Mouse (Mus musculus): Measurements from ENCODE around the gene Zbtb3. TPM values are rescaled to one million over a fixed set of nuclear protein-coding genes. Genes with fewer than 3 reads are reported as not detected.

Zbtb3 gene
- polyA plus RNA-seq, 1 experiment from 2014 or later, result 2.3 TPM

- H3K27ac ChIP-seq (replicated peaks), result no peak overlapping the region
- DNase-seq (ENCODE audit: low spot score) (no peak), ATAC-seq (ENCODE audit: low FRiP score, low TSS enrichment) (no peak)
- H3K4me1 ChIP-seq (replicated peaks; ENCODE audit: control insufficient read depth, insufficient read depth), result no peaks in the 10 kb centered on the region
- WGBS, result 88% methylated on average over 2 of the region's 2 CpGs
- TF ChIP-seq EP300 (optimal IDR thresholded peaks at IDR 0.05) (no peak), CTCF (IDR thresholded peaks at IDR 0.05; ENCODE audit: low read depth) (peak; percentile 51)
- no peaks in the 10 kb centered on the region for H3K9me3 ChIP-seq (ENCODE audit: control insufficient read depth, low read length)
- no peaks in the 10 kb centered on the region for H3K27me3 ChIP-seq (ENCODE audit: control insufficient read depth, insufficient read depth, low read length)
- no peak overlapping the region for H3K4me2 ChIP-seq (replicated peaks; ENCODE audit: low read depth)
- H3K9ac ChIP-seq (ENCODE audit: low read length), result no peak overlapping the region
- no peak overlapping the region for H3K4me3 ChIP-seq (ENCODE audit: low read depth, low read length)
- peaks cover 22% of the 10 kb centered on the region for H3K36me3 ChIP-seq (ENCODE audit: control insufficient read depth, insufficient read depth, low read length)
These were observed 41.6 kb upstream of the Zbtb3 start for GRCm38 (mm10) chr19:8760757-8761156.

GRCm38 (mm10) chr19:8763276-8763675 is 39.1 kb upstream of the Zbtb3 start:
- WGBS, result 90% methylated on average over 4 of the region's 4 CpGs
- no peak for DNase-seq (ENCODE audit: low spot score)

GRCm38 (mm10) chr19:8765562-8765961 is 36.8 kb upstream of the Zbtb3 start:
- ATAC-seq (ENCODE audit: low FRiP score, low TSS enrichment), result no peak
- Histone ChIP-seq H3K4me3 (ENCODE audit: low read depth, low read length) (no peak overlapping the region), H3K27me3 (ENCODE audit: control insufficient read depth, insufficient read depth, low read length) (no peaks in the 10 kb centered on the region), H3K4me1 (replicated peaks; ENCODE audit: control insufficient read depth, insufficient read depth) (no peaks in the 10 kb centered on the region), H3K27ac (replicated peaks) (no peak overlapping the region), H3K4me2 (replicated peaks; ENCODE audit: low read depth) (no peak overlapping the region), H3K9ac (ENCODE audit: low read length) (no peak overlapping the region), H3K36me3 (ENCODE audit: control insufficient read depth, insufficient read depth, low read length) (peaks cover 34% of the 10 kb centered on the region), H3K9me3 (ENCODE audit: control insufficient read depth, low read length) (no peaks in the 10 kb centered on the region)
- WGBS, result 96% methylated on average over 9 of the region's 9 CpGs
- TF ChIP-seq EP300 (optimal IDR thresholded peaks at IDR 0.05) (no peak), CTCF (IDR thresholded peaks at IDR 0.05; ENCODE audit: low read depth) (no peak)
- DNase-seq (ENCODE audit: low spot score), result no peak

More at GRCm38 (mm10) chr19:8763276-8763675, 39.1 kb upstream of the Zbtb3 start:
- Histone ChIP-seq H3K9ac (ENCODE audit: low read length) (no peak overlapping the region), H3K36me3 (ENCODE audit: control insufficient read depth, insufficient read depth, low read length) (peaks cover 31% of the 10 kb centered on the region), H3K4me2 (replicated peaks; ENCODE audit: low read depth) (no peak overlapping the region), H3K4me1 (replicated peaks; ENCODE audit: control insufficient read depth, insufficient read depth) (no peaks in the 10 kb centered on the region), H3K9me3 (ENCODE audit: control insufficient read depth, low read length) (no peaks in the 10 kb centered on the region), H3K27ac (replicated peaks) (no peak overlapping the region), H3K27me3 (ENCODE audit: control insufficient read depth, insufficient read depth, low read length) (no peaks in the 10 kb centered on the region), H3K4me3 (ENCODE audit: low read depth, low read length) (no peak overlapping the region)
- TF ChIP-seq CTCF (IDR thresholded peaks at IDR 0.05; ENCODE audit: low read depth), result no peak
- TF ChIP-seq EP300 (optimal IDR thresholded peaks at IDR 0.05), result no peak
- no peak for ATAC-seq (ENCODE audit: low FRiP score, low TSS enrichment)

- 19% methylated on average over 29 of the region's 29 CpGs for WGBS
- peak within 1 kb of the TSS; percentile 76 for H3K4me3 ChIP-seq (ENCODE audit: low read depth, low read length)
- ATAC-seq (ENCODE audit: low FRiP score, low TSS enrichment) (peak; percentile 59), DNase-seq (ENCODE audit: low spot score) (peak; percentile 84)
- peak within 1 kb of the TSS; percentile 93 for H3K27ac ChIP-seq (replicated peaks)
- H3K36me3 ChIP-seq (ENCODE audit: control insufficient read depth, insufficient read depth, low read length), result peaks cover 16% of the 10 kb centered on the region
- H3K4me1 ChIP-seq (replicated peaks; ENCODE audit: control insufficient read depth, insufficient read depth), result peaks cover 4% of the 10 kb centered on the region; the same call in 1 of the 2 replicates
- no peaks in the 10 kb centered on the region for H3K9me3 ChIP-seq (ENCODE audit: control insufficient read depth, low read length)
- H3K9ac ChIP-seq (ENCODE audit: low read length), result peak within 1 kb of the TSS; percentile 94
- H3K4me2 ChIP-seq (replicated peaks; ENCODE audit: low read depth), result peak within 1 kb of the TSS; percentile 70
- no peaks in the 10 kb centered on the region for H3K27me3 ChIP-seq (ENCODE audit: control insufficient read depth, insufficient read depth, low read length)
- peak; percentile 29; the same call in 1 of the 2 replicates for TF ChIP-seq CTCF (IDR thresholded peaks at IDR 0.05; ENCODE audit: low read depth)
- TF ChIP-seq EP300 (optimal IDR thresholded peaks at IDR 0.05), result no peak
These were observed 31.6 kb upstream of the Zbtb3 start, which contains the start of gene Tmem223 for GRCm38 (mm10) chr19:8770567-8771270. Gene Tmem223 (plus strand): TSS chr19:8770996.

- Histone ChIP-seq H3K27ac (replicated peaks) (no peak overlapping the region), H3K4me3 (ENCODE audit: low read depth, low read length) (peak overlapping the region; percentile 82), H3K27me3 (ENCODE audit: control insufficient read depth, insufficient read depth, low read length) (no peaks in the 10 kb centered on the region), H3K9me3 (ENCODE audit: control insufficient read depth, low read length) (no peaks in the 10 kb centered on the region), H3K9ac (ENCODE audit: low read length) (no peak overlapping the region), H3K4me1 (replicated peaks; ENCODE audit: control insufficient read depth, insufficient read depth) (peaks cover 4% of the 10 kb centered on the region; the same call in 1 of the 2 replicates), H3K36me3 (ENCODE audit: control insufficient read depth, insufficient read depth, low read length) (peaks cover 9% of the 10 kb centered on the region), H3K4me2 (replicated peaks; ENCODE audit: low read depth) (peak overlapping the region; percentile 98)
- DNase-seq (ENCODE audit: low spot score), result no peak
- TF ChIP-seq CTCF (IDR thresholded peaks at IDR 0.05; ENCODE audit: low read depth) (no peak), EP300 (optimal IDR thresholded peaks at IDR 0.05) (no peak)
- no peak for ATAC-seq (ENCODE audit: low FRiP score, low TSS enrichment)
- WGBS, result 68% methylated on average over 5 of the region's 5 CpGs
These were observed 29.4 kb upstream of the Zbtb3 start for GRCm38 (mm10) chr19:8772996-8773395.

- ATAC-seq (ENCODE audit: low FRiP score, low TSS enrichment) (no peak), DNase-seq (ENCODE audit: low spot score) (no peak)
- Histone ChIP-seq H3K4me2 (replicated peaks; ENCODE audit: low read depth) (peak overlapping the region; percentile 98), H3K4me1 (replicated peaks; ENCODE audit: control insufficient read depth, insufficient read depth) (peaks cover 4% of the 10 kb centered on the region; the same call in 1 of the 2 replicates), H3K27ac (replicated peaks) (peak overlapping the region; percentile 98), H3K9me3 (ENCODE audit: control insufficient read depth, low read length) (no peaks in the 10 kb centered on the region), H3K9ac (ENCODE audit: low read length) (peak overlapping the region; percentile 95; the same call in 1 of the 2 replicates), H3K4me3 (ENCODE audit: low read depth, low read length) (peak overlapping the region; percentile 82), H3K36me3 (ENCODE audit: control insufficient read depth, insufficient read depth, low read length) (peaks cover 5% of the 10 kb centered on the region), H3K27me3 (ENCODE audit: control insufficient read depth, insufficient read depth, low read length) (no peaks in the 10 kb centered on the region)
- no peak for TF ChIP-seq CTCF (IDR thresholded peaks at IDR 0.05; ENCODE audit: low read depth)
- no peak for TF ChIP-seq EP300 (optimal IDR thresholded peaks at IDR 0.05)
- WGBS, result 38% methylated on average over 6 of the region's 6 CpGs
These were observed 28.9 kb upstream of the Zbtb3 start for GRCm38 (mm10) chr19:8773409-8773808.

Data from stomach, postnatal 0 days (tissue).